Comparison of ENCODE assay signal across 15 mouse cellular contexts in genomic region chr12:83427601-83428000, GRCm38 (mm10). TPM values are rescaled to one million over a fixed set of nuclear protein-coding genes. Genes with fewer than 3 reads are reported as not detected.
A peak's percentile ranks its signal among the peaks of the same experiment; 100 is the strongest.
DNase-seq lines count a peak whose midpoint lies in the region; ATAC-seq lines count a peak whose summit lies in the region.
"Had no signal": no experiment of that assay in that cellular context is flagged by ENCODE, and none has a peak within 500 bp of the region (broad histone marks: within the 10 kb centered on the region; RNA-seq: fewer than 3 reads in every experiment).

No protein-coding gene starts in this region.

- no peak for DNase-seq in forebrain, embryonic 10.5 days (ENCODE audit: extremely low spot score, low spot score)
- peak; percentile 68 for DNase-seq in ovary, adult 18-20 months (ENCODE audit: low spot score)
- DNase-seq in ovary, postnatal 14 days (ENCODE audit: low spot score), result no peak
- DNase-seq in limb, embryonic 10.5 days (ENCODE audit: low spot score), result no peak
- DNase-seq in cerebellum, postnatal 4 days (ENCODE audit: low spot score in 2 of 2), result no peak
- DNase-seq: cerebellum, postnatal 14 days; spleen, adult 18-20 months; thymus, adult 2 months had no signal

- 84% methylated on average over 4 of the region's 4 CpGs for WGBS in forebrain, embryonic 10.5 days
- 75% methylated on average over 4 of the region's 4 CpGs for WGBS in forebrain, embryonic 16.5 days
- WGBS in limb, embryonic 10.5 days, result 9% methylated on average over 4 of the region's 4 CpGs

- no peak overlapping the region for H3K9ac ChIP-seq in forebrain, embryonic 16.5 days (replicated peaks; ENCODE audit: low read depth, low read length)
- H3K9ac ChIP-seq: lung, embryonic 15.5 days; midbrain, embryonic 12.5 days had no signal

- no peak overlapping the region for H3K4me2 ChIP-seq in forebrain, embryonic 16.5 days (ENCODE audit: low read length)
- H3K4me2 ChIP-seq: lung, embryonic 15.5 days; midbrain, embryonic 12.5 days had no signal

- 0 out of 2 replicates have a peak overlapping the region, but pooled peaks have one; percentile 40 for H3K27ac ChIP-seq in forebrain, embryonic 10.5 days
- no peak overlapping the region for H3K27ac ChIP-seq in forebrain, embryonic 16.5 days (ENCODE audit: low read length)
- H3K27ac ChIP-seq in limb, embryonic 10.5 days, result peak overlapping the region; percentile 25; the same call in 1 of the 2 replicates
- H3K27ac ChIP-seq: lung, embryonic 15.5 days; midbrain, embryonic 12.5 days had no signal

- no peak overlapping the region for H3K4me3 ChIP-seq in forebrain, embryonic 10.5 days
- H3K4me3 ChIP-seq in forebrain, embryonic 16.5 days (replicated peaks; ENCODE audit: low read length), result no peak overlapping the region
- no peak overlapping the region for H3K4me3 ChIP-seq in limb, embryonic 10.5 days
- H3K4me3 ChIP-seq: lung, embryonic 15.5 days; midbrain, embryonic 12.5 days had no signal

- no peak for ATAC-seq in forebrain, embryonic 16.5 days
- ATAC-seq in megakaryocyte-erythroid progenitor cell, adult 5-6 weeks (replicated peaks; ENCODE audit: low FRiP score, low TSS enrichment, poor library complexity, severe bottlenecking), result peak; percentile 74
- ATAC-seq in megakaryocyte, adult 5-6 weeks (ENCODE audit: poor library complexity, severe bottlenecking), result no peak
- ATAC-seq: activated CD4-positive, CD25-positive, alpha-beta regulatory T cell, adult 4 months; hindbrain, embryonic 16.5 days had no signal

- H3K9me3 ChIP-seq in forebrain, embryonic 10.5 days, result no peaks in the 10 kb centered on the region
- H3K9me3 ChIP-seq in forebrain, embryonic 16.5 days (ENCODE audit: control insufficient read depth, low read length), result no peaks in the 10 kb centered on the region
- no peaks in the 10 kb centered on the region for H3K9me3 ChIP-seq in limb, embryonic 10.5 days (replicated peaks)
- H3K9me3 ChIP-seq: lung, embryonic 15.5 days; midbrain, embryonic 12.5 days had no signal

- no peaks in the 10 kb centered on the region for H3K27me3 ChIP-seq in forebrain, embryonic 10.5 days (ENCODE audit: poor library complexity, severe bottlenecking)
- H3K27me3 ChIP-seq in forebrain, embryonic 16.5 days (replicated peaks; ENCODE audit: control insufficient read depth, insufficient read depth, low read length), result no peaks in the 10 kb centered on the region
- 0 out of 2 replicates have a peak, but pooled peaks cover 9% of the 10 kb centered on the region for H3K27me3 ChIP-seq in limb, embryonic 10.5 days (ENCODE audit: low read depth, poor library complexity, severe bottlenecking)
- H3K27me3 ChIP-seq: lung, embryonic 15.5 days; midbrain, embryonic 12.5 days had no signal

- H3K36me3 ChIP-seq in forebrain, embryonic 10.5 days (replicated peaks), result no peaks in the 10 kb centered on the region
- H3K36me3 ChIP-seq in forebrain, embryonic 16.5 days (ENCODE audit: control insufficient read depth, insufficient read depth), result no peaks in the 10 kb centered on the region
- no peaks in the 10 kb centered on the region for H3K36me3 ChIP-seq in limb, embryonic 10.5 days
- H3K36me3 ChIP-seq: lung, embryonic 15.5 days; midbrain, embryonic 12.5 days had no signal

- H3K4me1 ChIP-seq in forebrain, embryonic 10.5 days, result peaks cover 31% of the 10 kb centered on the region
- peaks cover 7% of the 10 kb centered on the region for H3K4me1 ChIP-seq in forebrain, embryonic 16.5 days (replicated peaks; ENCODE audit: control insufficient read depth, insufficient read depth, low read length)
- peaks cover 33% of the 10 kb centered on the region for H3K4me1 ChIP-seq in limb, embryonic 10.5 days

RNA-seq across cellular contexts. Expression of gene Dpf3, which starts 59.9 kb away (rescaled TPM):
- 1.2 and 2.2 TPM in 2 replicates for polyA plus RNA-seq in forebrain, embryonic 10.5 days (2016; fragmentation: Nextera tagmentation; extraction: Ambion mirVana)
- polyA plus RNA-seq in forebrain, embryonic 16.5 days (2015; fragmentation: Nextera tagmentation; extraction: Ambion mirVana), result 8.9 and 10.3 TPM in 2 replicates
- 2.5 and 2.6 TPM in 2 replicates for polyA plus RNA-seq in limb, embryonic 10.5 days (2016; fragmentation: Nextera tagmentation; extraction: Ambion mirVana)
- total RNA-seq in megakaryocyte-erythroid progenitor cell, adult 5-6 weeks (2014; fragmentation: Nextera tagmentation), result 4.9 and 17.9 TPM in 2 replicates
- 26.6 and 35.6 TPM in 2 replicates for total RNA-seq in megakaryocyte-erythroid progenitor cell, adult 5-6 weeks (2017)
- total RNA-seq in megakaryocyte, adult 5-6 weeks (2015), result 0.36 TPM in 1 of 2 replicates, not detected in the other
- 1.6 and 5.0 TPM in 2 replicates for total RNA-seq in megakaryocyte, adult 5-6 weeks (2017)
